Mouse (Mus musculus): ENCODE data around the gene Bhlha9. TPM values are rescaled to one million over a fixed set of nuclear protein-coding genes. Genes with fewer than 3 reads are reported as not detected.

The Bhlha9 gene
- polyA plus RNA-seq, 1 experiment from 2014 or later, result not detected

- Histone ChIP-seq H3K9ac (ENCODE audit: low read depth, low read length) (no peak overlapping the region), H3K4me1 (replicated peaks; ENCODE audit: control insufficient read depth, insufficient read depth, low read length) (no peaks in the 10 kb centered on the region), H3K27ac (ENCODE audit: low read depth, low read length) (no peak overlapping the region), H3K36me3 (ENCODE audit: control insufficient read depth, insufficient read depth) (no peaks in the 10 kb centered on the region), H3K9me3 (ENCODE audit: control insufficient read depth) (no peaks in the 10 kb centered on the region), H3K4me2 (replicated peaks; ENCODE audit: low read depth) (no peak overlapping the region), H3K4me3 (ENCODE audit: low read depth, low read length) (no peak overlapping the region), H3K27me3 (replicated peaks; ENCODE audit: control insufficient read depth, insufficient read depth, low read length) (no peaks in the 10 kb centered on the region)
- ATAC-seq, result no peak
- 45% methylated on average over 4 of the region's 4 CpGs for WGBS
- TF ChIP-seq CTCF (IDR thresholded peaks at IDR 0.05; ENCODE audit: low read depth), result no peak
Measured at GRCm38 (mm10) chr11:76657450-76657970, 14.8 kb upstream of the Bhlha9 start.

GRCm38 (mm10) chr11:76659138-76659930, 12.9 kb upstream of the Bhlha9 start:
- no peaks in the 10 kb centered on the region for H3K36me3 ChIP-seq (ENCODE audit: control insufficient read depth, insufficient read depth)
- TF ChIP-seq CTCF (IDR thresholded peaks at IDR 0.05; ENCODE audit: low read depth), result no peak
- no peak overlapping the region for H3K27ac ChIP-seq (ENCODE audit: low read depth, low read length)
- H3K4me3 ChIP-seq (ENCODE audit: low read depth, low read length), result no peak overlapping the region
- no peaks in the 10 kb centered on the region for H3K4me1 ChIP-seq (replicated peaks; ENCODE audit: control insufficient read depth, insufficient read depth, low read length)
- 0 out of 2 replicates have a peak, but pooled peaks cover 4% of the 10 kb centered on the region for H3K27me3 ChIP-seq (replicated peaks; ENCODE audit: control insufficient read depth, insufficient read depth, low read length)
- no peak overlapping the region for H3K9ac ChIP-seq (ENCODE audit: low read depth, low read length)
- no peaks in the 10 kb centered on the region for H3K9me3 ChIP-seq (ENCODE audit: control insufficient read depth)
- H3K4me2 ChIP-seq (replicated peaks; ENCODE audit: low read depth), result no peak overlapping the region
- 47% methylated on average over 14 of the region's 14 CpGs for WGBS
- no peak for ATAC-seq

- H3K4me1 ChIP-seq (replicated peaks; ENCODE audit: control insufficient read depth, insufficient read depth, low read length), result no peaks in the 10 kb centered on the region
- no peaks in the 10 kb centered on the region for H3K36me3 ChIP-seq (ENCODE audit: control insufficient read depth, insufficient read depth)
- H3K9ac ChIP-seq (ENCODE audit: low read depth, low read length), result no peak overlapping the region
- no peak overlapping the region for H3K4me3 ChIP-seq (ENCODE audit: low read depth, low read length)
- ATAC-seq, result peak; percentile 63
- no peaks in the 10 kb centered on the region for H3K9me3 ChIP-seq (ENCODE audit: control insufficient read depth)
- no peak for TF ChIP-seq CTCF (IDR thresholded peaks at IDR 0.05; ENCODE audit: low read depth)
- H3K27me3 ChIP-seq (replicated peaks; ENCODE audit: control insufficient read depth, insufficient read depth, low read length), result peaks cover 19% of the 10 kb centered on the region
- 24% methylated on average over 7 of the region's 7 CpGs for WGBS
- peak overlapping the region; percentile 80 for H3K27ac ChIP-seq (ENCODE audit: low read depth, low read length)
- peak overlapping the region; percentile 50; the same call in 1 of the 2 replicates for H3K4me2 ChIP-seq (replicated peaks; ENCODE audit: low read depth)
Measured at GRCm38 (mm10) chr11:76661790-76662468, 10.3 kb upstream of the Bhlha9 start.

DNA sequence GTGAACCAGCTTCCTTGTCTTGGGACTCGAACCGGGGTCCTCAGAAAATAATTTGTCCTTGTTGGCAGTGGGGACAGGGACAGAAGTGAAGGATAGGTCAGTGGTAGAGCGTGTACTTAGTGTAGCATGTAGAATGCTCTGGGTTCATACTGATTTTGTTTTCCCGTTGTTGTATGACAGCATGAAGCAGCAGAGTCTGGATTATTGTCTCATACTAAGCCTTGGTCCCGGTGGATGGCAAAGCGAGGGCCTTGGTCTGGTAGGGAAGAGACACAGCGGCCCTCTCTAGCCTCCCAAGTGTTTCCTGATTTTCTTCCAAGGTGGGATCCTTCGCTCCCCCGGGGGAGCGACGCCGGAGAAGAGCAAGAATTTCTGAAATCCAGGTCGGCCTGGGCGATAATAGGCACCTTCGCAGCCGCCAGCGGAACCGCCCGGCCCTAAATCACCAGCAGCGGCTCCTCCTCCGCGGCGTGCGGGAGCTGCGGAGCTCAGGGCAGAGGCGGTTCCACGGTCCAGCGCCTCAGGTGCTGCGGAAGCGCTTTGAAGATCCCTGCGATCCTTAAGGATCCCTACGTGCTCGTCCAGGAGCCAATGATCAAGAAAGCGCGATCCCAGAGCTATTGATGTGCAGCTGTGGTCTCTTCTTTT, 6.1 kb upstream of the Bhlha9 start:
- peak overlapping the region; percentile 66 for H3K4me2 ChIP-seq (replicated peaks; ENCODE audit: low read depth)
- H3K27ac ChIP-seq (ENCODE audit: low read depth, low read length), result no peak overlapping the region
- TF ChIP-seq CTCF (IDR thresholded peaks at IDR 0.05; ENCODE audit: low read depth), result no peak
- peaks cover 31% of the 10 kb centered on the region for H3K27me3 ChIP-seq (replicated peaks; ENCODE audit: control insufficient read depth, insufficient read depth, low read length)
- H3K4me3 ChIP-seq (ENCODE audit: low read depth, low read length), result peak overlapping the region; percentile 38
- H3K4me1 ChIP-seq (replicated peaks; ENCODE audit: control insufficient read depth, insufficient read depth, low read length), result no peaks in the 10 kb centered on the region
- H3K9ac ChIP-seq (ENCODE audit: low read depth, low read length), result no peak overlapping the region
- ATAC-seq, result no peak
- WGBS, result 11% methylated on average over 35 of the region's 35 CpGs
- H3K36me3 ChIP-seq (ENCODE audit: control insufficient read depth, insufficient read depth), result no peaks in the 10 kb centered on the region
- H3K9me3 ChIP-seq (ENCODE audit: control insufficient read depth), result no peaks in the 10 kb centered on the region

GRCm38 (mm10) chr11:76667807-76668206, 4.5 kb upstream of the Bhlha9 start:
- Histone ChIP-seq H3K4me1 (replicated peaks; ENCODE audit: control insufficient read depth, insufficient read depth, low read length) (no peaks in the 10 kb centered on the region), H3K27ac (ENCODE audit: low read depth, low read length) (no peak overlapping the region), H3K9me3 (ENCODE audit: control insufficient read depth) (no peaks in the 10 kb centered on the region), H3K4me3 (ENCODE audit: low read depth, low read length) (no peak overlapping the region), H3K36me3 (ENCODE audit: control insufficient read depth, insufficient read depth) (no peaks in the 10 kb centered on the region), H3K4me2 (replicated peaks; ENCODE audit: low read depth) (no peak overlapping the region), H3K27me3 (replicated peaks; ENCODE audit: control insufficient read depth, insufficient read depth, low read length) (peaks cover 48% of the 10 kb centered on the region), H3K9ac (ENCODE audit: low read depth, low read length) (no peak overlapping the region)
- WGBS, result 41% methylated on average over 4 of the region's 4 CpGs
- TF ChIP-seq CTCF (IDR thresholded peaks at IDR 0.05; ENCODE audit: low read depth), result no peak
- no peak for ATAC-seq

Measured in intestine, postnatal 0 days (tissue).